Mouse (Mus musculus) testis, adult 2 months (tissue): Measurements from ENCODE around the gene Neurl4.

Experiments used
- CTCF ChIP-seq: fragments of 200-500 bp; IDR thresholded peaks from 2 replicates; pipeline ENCODE4 v1.5.1; 2012; ENCODE audit warnings: low read depth, mild to moderate bottlenecking, inconsistent platforms, low read length, moderate library complexity; ENCODE audit not compliant: control insufficient read depth, insufficient read depth, insufficient replicate concordance
- POLR2A ChIP-seq: fragments of 200-500 bp; IDR thresholded peaks from 2 replicates; pipeline ENCODE4 v1.6.1; 2012; ENCODE audit warnings: low read depth, mild to moderate bottlenecking, inconsistent platforms, low read length, moderate library complexity; ENCODE audit not compliant: control insufficient read depth

GRCm38 (mm10) chr11:69934169-69934568, 33.3 kb downstream of the Neurl4 start:
- 0 out of 2 replicates have a peak, but pooled peaks have one; percentile 40 for TF ChIP-seq POLR2A
- peak; percentile 87 for TF ChIP-seq CTCF
